Mouse (Mus musculus) spleen, adult 2 months (tissue): ENCODE data around the gene Raet1e. TPM values are rescaled to one million over a fixed set of nuclear protein-coding genes. Genes with fewer than 3 reads are reported as not detected.
A peak's percentile ranks its signal among the peaks of the same experiment; 100 is the strongest.
"Not testable (repeated sequence)": the region's sequence is repeated elsewhere in the genome, so short reads cannot be mapped to it uniquely, and the experiment has no call there.

Source experiments
- DNase-seq, 2 experiments: peaks; one replicate each; pipeline versions ENCODE4 v3.0.0 to v3.0.0-alpha.2; 2012 to 2021; ENCODE audit warnings: low spot score in 2 of 2, low read depth in 1 of 2
- H3K27ac ChIP-seq: fragments of 200-500 bp; 2 replicates; pipeline ENCODE4 v1.5.1; 2012; ENCODE audit warnings: low read length, inconsistent platforms; ENCODE audit not compliant: insufficient read depth
- H3K27me3 ChIP-seq: fragments of 200-500 bp; 2 replicates; pipeline ENCODE4 v1.6.1; 2012; ENCODE audit warnings: mild to moderate bottlenecking, moderate library complexity, low read length, inconsistent platforms; ENCODE audit not compliant: control insufficient read depth, insufficient read depth
- H3K36me3 ChIP-seq: fragments of 200-500 bp; 2 replicates; pipeline ENCODE4 v1.6.1; 2012; ENCODE audit warnings: mild to moderate bottlenecking, low read length, inconsistent platforms; ENCODE audit not compliant: control insufficient read depth, insufficient read depth
- H3K4me1 ChIP-seq: fragments of 200-500 bp; 2 replicates; pipeline ENCODE4 v1.6.1; 2011; ENCODE audit warnings: inconsistent platforms; ENCODE audit not compliant: control insufficient read depth, insufficient read depth, insufficient read length
- H3K4me3 ChIP-seq: fragments of 200-500 bp; 2 replicates; pipeline ENCODE4 v1.5.1; 2011; ENCODE audit warnings: mild to moderate bottlenecking, inconsistent platforms; ENCODE audit not compliant: insufficient read depth, insufficient read length; ENCODE audit errors: extremely low read depth
- CTCF ChIP-seq: fragments of 200-500 bp; IDR thresholded peaks from 2 replicates; pipeline ENCODE4 v1.5.1; 2011; ENCODE audit warnings: mild to moderate bottlenecking, inconsistent platforms; ENCODE audit not compliant: insufficient read depth, insufficient read length, insufficient replicate concordance; ENCODE audit errors: extremely low read depth
- POLR2A ChIP-seq: fragments of 200-500 bp; IDR thresholded peaks from 2 replicates; pipeline ENCODE4 v1.6.1; 2011; ENCODE audit warnings: low read depth, low read length, inconsistent platforms
- WGBS: fragments of 180-500 bp; shearing (Covaris S2); methylation state at CpG from one replicate; pipeline ENCODE4 v1.1.7; 2018; 5-methylcytosine and 5-hydroxymethylcytosine counted together
- polyA plus RNA-seq: library from polyadenylated mRNA; depleted of rRNA; stranded (reverse); fragments of >200 nt; gene quantifications from 2 replicates; pipeline ENCODE4 v1.2.3, GENCODE M21; 2012

Gene Raet1e
- polyA plus RNA-seq, 1 experiment: 0.14 TPM

- TF ChIP-seq POLR2A: no peak
Observed at GRCm38 (mm10) chr10:22149691-22150465, 8.5 kb upstream of the Raet1e start.

GRCm38 (mm10) chr10:22150593-22150992 lies 7.8 kb upstream of the Raet1e start:
- H3K4me1 ChIP-seq: peaks cover 16% of the 10 kb centered on the region
- DNase-seq: no peak
- no peak for TF ChIP-seq CTCF
- TF ChIP-seq POLR2A: no peak
- H3K4me3 ChIP-seq: peak overlapping the region; percentile 53; the same call in 1 of the 2 replicates
- peaks cover 28% of the 10 kb centered on the region for H3K27me3 ChIP-seq
- no peak overlapping the region for H3K27ac ChIP-seq
- no peaks in the 10 kb centered on the region for H3K36me3 ChIP-seq
- 1% methylated on average over 27 of the region's 27 CpGs for WGBS

More at GRCm38 (mm10) chr10:22149691-22150465, 8.5 kb upstream of the Raet1e start:
- Histone ChIP-seq H3K36me3 (no peaks in the 10 kb centered on the region), H3K4me1 (peaks cover 16% of the 10 kb centered on the region), H3K27ac (no peak overlapping the region), H3K4me3 (peak overlapping the region; percentile 98), H3K27me3 (peaks cover 23% of the 10 kb centered on the region)
- no peak for DNase-seq
- WGBS: 3% methylated on average over 50 of the region's 50 CpGs

- H3K27ac ChIP-seq, DNase-seq, H3K36me3 ChIP-seq: not testable (repeated sequence)
- peaks cover 16% of the 10 kb centered on the region for H3K4me1 ChIP-seq
- H3K4me3 ChIP-seq: peak overlapping the region; percentile 13
- peaks cover 29% of the 10 kb centered on the region for H3K27me3 ChIP-seq
- 3% methylated on average over 55 of the region's 55 CpGs for WGBS
Observed at GRCm38 (mm10) chr10:22151056-22151862, 7.1 kb upstream of the Raet1e start.

- Histone ChIP-seq H3K27me3 (peaks cover 32% of the 10 kb centered on the region), H3K4me1 (peaks cover 16% of the 10 kb centered on the region)
- 7% methylated on average over 11 of the region's 11 CpGs for WGBS
- not testable (repeated sequence) for DNase-seq, H3K27ac ChIP-seq, H3K36me3 ChIP-seq, H3K4me3 ChIP-seq
Observed at GRCm38 (mm10) chr10:22151863-22152640, 6.3 kb upstream of the Raet1e start.

GRCm38 (mm10) chr10:22153147-22153690 lies 5.2 kb upstream of the Raet1e start:
- H3K4me3 ChIP-seq, H3K36me3 ChIP-seq, DNase-seq, H3K27ac ChIP-seq: not testable (repeated sequence)
- WGBS: 18% methylated on average over 7 of the region's 7 CpGs
- Histone ChIP-seq H3K27me3 (peaks cover 34% of the 10 kb centered on the region), H3K4me1 (peaks cover 14% of the 10 kb centered on the region)

GRCm38 (mm10) chr10:22154127-22154526 lies 4.2 kb upstream of the Raet1e start:
- Histone ChIP-seq H3K4me3 (peak overlapping the region; percentile 45; the same call in 1 of the 2 replicates), H3K27me3 (peaks cover 33% of the 10 kb centered on the region), H3K4me1 (peaks cover 17% of the 10 kb centered on the region)
- 1% methylated on average over 38 of the region's 38 CpGs for WGBS
- H3K36me3 ChIP-seq, H3K27ac ChIP-seq, DNase-seq: not testable (repeated sequence)
